Mouse (Mus musculus): ENCODE results near the gene Copg2. TPM values are rescaled to one million over a fixed set of nuclear protein-coding genes. Genes with fewer than 3 reads are reported as not detected.

The Copg2 gene
- polyA plus RNA-seq, 1 experiment, result 13.3 TPM

- 39% methylated on average over 13 of the region's 13 CpGs for WGBS
- no peaks in the 10 kb centered on the region for H3K36me3 ChIP-seq (ENCODE audit: control insufficient read depth, insufficient read depth, low read length)
- H3K4me1 ChIP-seq (replicated peaks; ENCODE audit: control insufficient read depth, insufficient read depth, low read length), result no peaks in the 10 kb centered on the region; the same call in 1 of the 2 replicates
- TF ChIP-seq POLR2A (IDR thresholded peaks at IDR 0.05; ENCODE audit: control insufficient read depth, extremely low read depth, insufficient read depth, low read length, poor library complexity) (no peak), CTCF (IDR thresholded peaks at IDR 0.05; ENCODE audit: borderline replicate concordance, control insufficient read depth, extremely low read depth, insufficient read depth, low read length, poor library complexity) (no peak)
- DNase-seq, result no peak
- no peak overlapping the region for H3K4me3 ChIP-seq (ENCODE audit: control insufficient read depth, insufficient read depth, low read length)
- no peak overlapping the region for H3K27ac ChIP-seq (ENCODE audit: control insufficient read depth, insufficient read depth, low read length)
- peaks cover 11% of the 10 kb centered on the region; the same call in 1 of the 2 replicates for H3K27me3 ChIP-seq (ENCODE audit: control insufficient read depth, insufficient read depth, low read length)
Measured at GRCm38 (mm10) chr6:30736372-30736762, 160.2 kb downstream of the Copg2 start.

GRCm38 (mm10) chr6:30735728-30736371 lies 160.7 kb downstream of the Copg2 start:
- Histone ChIP-seq H3K4me1 (replicated peaks; ENCODE audit: control insufficient read depth, insufficient read depth, low read length) (no peaks in the 10 kb centered on the region; the same call in 1 of the 2 replicates), H3K27ac (ENCODE audit: control insufficient read depth, insufficient read depth, low read length) (no peak overlapping the region), H3K27me3 (ENCODE audit: control insufficient read depth, insufficient read depth, low read length) (peaks cover 11% of the 10 kb centered on the region; the same call in 1 of the 2 replicates), H3K4me3 (ENCODE audit: control insufficient read depth, insufficient read depth, low read length) (no peak overlapping the region), H3K36me3 (ENCODE audit: control insufficient read depth, insufficient read depth, low read length) (no peaks in the 10 kb centered on the region)
- no peak for DNase-seq
- WGBS, result 47% methylated on average over 15 of the region's 15 CpGs
- TF ChIP-seq POLR2A (IDR thresholded peaks at IDR 0.05; ENCODE audit: control insufficient read depth, extremely low read depth, insufficient read depth, low read length, poor library complexity), result no peak
- no peak for TF ChIP-seq CTCF (IDR thresholded peaks at IDR 0.05; ENCODE audit: borderline replicate concordance, control insufficient read depth, extremely low read depth, insufficient read depth, low read length, poor library complexity)

- no peak overlapping the region for H3K4me3 ChIP-seq (ENCODE audit: control insufficient read depth, insufficient read depth, low read length)
- H3K27ac ChIP-seq (ENCODE audit: control insufficient read depth, insufficient read depth, low read length), result no peak overlapping the region
- H3K4me1 ChIP-seq (replicated peaks; ENCODE audit: control insufficient read depth, insufficient read depth, low read length), result no peaks in the 10 kb centered on the region; the same call in 1 of the 2 replicates
- DNase-seq, result no peak
- 54% methylated on average over 22 of the region's 22 CpGs for WGBS
- no peak for TF ChIP-seq POLR2A (IDR thresholded peaks at IDR 0.05; ENCODE audit: control insufficient read depth, extremely low read depth, insufficient read depth, low read length, poor library complexity)
- no peak for TF ChIP-seq CTCF (IDR thresholded peaks at IDR 0.05; ENCODE audit: borderline replicate concordance, control insufficient read depth, extremely low read depth, insufficient read depth, low read length, poor library complexity)
- H3K27me3 ChIP-seq (ENCODE audit: control insufficient read depth, insufficient read depth, low read length), result peaks cover 11% of the 10 kb centered on the region; the same call in 1 of the 2 replicates
- no peaks in the 10 kb centered on the region for H3K36me3 ChIP-seq (ENCODE audit: control insufficient read depth, insufficient read depth, low read length)
Measured at GRCm38 (mm10) chr6:30734988-30735727, 161.4 kb downstream of the Copg2 start.

- Histone ChIP-seq H3K27me3 (ENCODE audit: control insufficient read depth, insufficient read depth, low read length) (peaks cover 11% of the 10 kb centered on the region; the same call in 1 of the 2 replicates), H3K4me3 (ENCODE audit: control insufficient read depth, insufficient read depth, low read length) (no peak overlapping the region), H3K4me1 (replicated peaks; ENCODE audit: control insufficient read depth, insufficient read depth, low read length) (no peaks in the 10 kb centered on the region; the same call in 1 of the 2 replicates), H3K36me3 (ENCODE audit: control insufficient read depth, insufficient read depth, low read length) (no peaks in the 10 kb centered on the region), H3K27ac (ENCODE audit: control insufficient read depth, insufficient read depth, low read length) (no peak overlapping the region)
- TF ChIP-seq POLR2A (IDR thresholded peaks at IDR 0.05; ENCODE audit: control insufficient read depth, extremely low read depth, insufficient read depth, low read length, poor library complexity) (no peak), CTCF (IDR thresholded peaks at IDR 0.05; ENCODE audit: borderline replicate concordance, control insufficient read depth, extremely low read depth, insufficient read depth, low read length, poor library complexity) (no peak)
- DNase-seq, result no peak
- 73% methylated on average over 6 of the region's 6 CpGs for WGBS
Measured at GRCm38 (mm10) chr6:30734465-30734864, 162.1 kb downstream of the Copg2 start.

GRCm38 (mm10) chr6:30732571-30733130 lies 163.9 kb downstream of the Copg2 start:
- no peaks in the 10 kb centered on the region for H3K36me3 ChIP-seq (ENCODE audit: control insufficient read depth, insufficient read depth, low read length)
- DNase-seq, result no peak
- WGBS, result 81% methylated on average over 18 of the region's 18 CpGs
- TF ChIP-seq CTCF (IDR thresholded peaks at IDR 0.05; ENCODE audit: borderline replicate concordance, control insufficient read depth, extremely low read depth, insufficient read depth, low read length, poor library complexity), result no peak
- TF ChIP-seq POLR2A (IDR thresholded peaks at IDR 0.05; ENCODE audit: control insufficient read depth, extremely low read depth, insufficient read depth, low read length, poor library complexity), result no peak
- no peak overlapping the region for H3K27ac ChIP-seq (ENCODE audit: control insufficient read depth, insufficient read depth, low read length)
- H3K4me3 ChIP-seq (ENCODE audit: control insufficient read depth, insufficient read depth, low read length), result no peak overlapping the region
- H3K27me3 ChIP-seq (ENCODE audit: control insufficient read depth, insufficient read depth, low read length), result peaks cover 7% of the 10 kb centered on the region; the same call in 1 of the 2 replicates
- H3K4me1 ChIP-seq (replicated peaks; ENCODE audit: control insufficient read depth, insufficient read depth, low read length), result no peaks in the 10 kb centered on the region

- Histone ChIP-seq H3K27me3 (ENCODE audit: control insufficient read depth, insufficient read depth, low read length) (peaks cover 5% of the 10 kb centered on the region; the same call in 1 of the 2 replicates), H3K27ac (ENCODE audit: control insufficient read depth, insufficient read depth, low read length) (no peak overlapping the region), H3K36me3 (ENCODE audit: control insufficient read depth, insufficient read depth, low read length) (no peaks in the 10 kb centered on the region), H3K4me1 (replicated peaks; ENCODE audit: control insufficient read depth, insufficient read depth, low read length) (no peaks in the 10 kb centered on the region), H3K4me3 (ENCODE audit: control insufficient read depth, insufficient read depth, low read length) (no peak overlapping the region)
- 82% methylated on average over 12 of the region's 12 CpGs for WGBS
- no peak for TF ChIP-seq POLR2A (IDR thresholded peaks at IDR 0.05; ENCODE audit: control insufficient read depth, extremely low read depth, insufficient read depth, low read length, poor library complexity)
- TF ChIP-seq CTCF (IDR thresholded peaks at IDR 0.05; ENCODE audit: borderline replicate concordance, control insufficient read depth, extremely low read depth, insufficient read depth, low read length, poor library complexity), result no peak
- no peak for DNase-seq
Measured at GRCm38 (mm10) chr6:30730301-30730971, 166.2 kb downstream of the Copg2 start.
